Mouse (Mus musculus) lung, embryonic 16.5 days (tissue): Measurements from ENCODE around the gene Fam193b. TPM values are rescaled to one million over a fixed set of nuclear protein-coding genes. Genes with fewer than 3 reads are reported as not detected.
A peak's percentile ranks its signal among the peaks of the same experiment; 100 is the strongest.

Experiments used
- ATAC-seq: fragments of 200-750 bp; cut with Nextera tagmentation; 2 replicates; pipeline ENCODE4 v1.8.0; 2017; ENCODE audit warnings: low read depth, mild to moderate bottlenecking, moderate library complexity
- H3K27ac ChIP-seq: fragments of 300-500 bp; sonication (generic); 2 replicates; pipeline ENCODE4 v1.5.1; 2014; ENCODE audit warnings: mild to moderate bottlenecking, control low read depth, low read length
- H3K27me3 ChIP-seq: fragments of 300-500 bp; sonication (generic); 2 replicates; pipeline ENCODE4 v1.6.1; 2014; ENCODE audit warnings: low read depth, low read length, mixed read lengths; ENCODE audit not compliant: control insufficient read depth, insufficient read depth
- H3K36me3 ChIP-seq: fragments of 300-500 bp; sonication (generic); 2 replicates; pipeline ENCODE4 v1.6.1; 2014; ENCODE audit warnings: low read length; ENCODE audit not compliant: control insufficient read depth, insufficient read depth
- H3K4me1 ChIP-seq: fragments of 300-500 bp; sonication (generic); replicated peaks from 2 replicates; pipeline ENCODE4 v1.6.1; 2014; ENCODE audit warnings: low read length, mixed read lengths; ENCODE audit not compliant: control insufficient read depth, insufficient read depth
- H3K4me2 ChIP-seq: fragments of 300-500 bp; sonication (generic); 2 replicates; pipeline ENCODE4 v1.6.1; 2014; ENCODE audit warnings: low read depth, low read length, control low read depth
- H3K4me3 ChIP-seq: fragments of 300-500 bp; sonication (generic); 2 replicates; pipeline ENCODE4 v1.5.1; 2014; ENCODE audit warnings: mild to moderate bottlenecking, low read length, control low read depth
- H3K9ac ChIP-seq: fragments of 300-500 bp; sonication (generic); 2 replicates; pipeline ENCODE4 v1.6.1; 2014; ENCODE audit warnings: low read length, control low read depth
- H3K9me3 ChIP-seq: fragments of 300-500 bp; sonication (generic); 2 replicates; pipeline ENCODE4 v1.6.1; 2016; ENCODE audit warnings: low read length; ENCODE audit not compliant: control insufficient read depth
- WGBS: fragments of 180-500 bp; shearing (Covaris S2); extraction: QIAGEN DNeasy Blood & Tissue Kit; methylation state at CpG from one replicate; pipeline ENCODE4 v1.1.7; 2014; 5-methylcytosine and 5-hydroxymethylcytosine counted together
- microRNA-seq: library from miRNA; unstranded; fragments of <30 nt; microRNA quantifications from one replicate; pipeline ENCODE4, GENCODE M21; 2016
- polyA plus RNA-seq: library from polyadenylated mRNA; unstranded; fragments of >200 nt; fragmentation: Nextera tagmentation; extraction: Ambion mirVana; gene quantifications from 2 replicates; pipeline ENCODE4 v1.2.1, GENCODE M21; 2015

The Fam193b gene
- polyA plus RNA-seq, 1 experiment from 2014 or later: 36.4 TPM

DNA sequence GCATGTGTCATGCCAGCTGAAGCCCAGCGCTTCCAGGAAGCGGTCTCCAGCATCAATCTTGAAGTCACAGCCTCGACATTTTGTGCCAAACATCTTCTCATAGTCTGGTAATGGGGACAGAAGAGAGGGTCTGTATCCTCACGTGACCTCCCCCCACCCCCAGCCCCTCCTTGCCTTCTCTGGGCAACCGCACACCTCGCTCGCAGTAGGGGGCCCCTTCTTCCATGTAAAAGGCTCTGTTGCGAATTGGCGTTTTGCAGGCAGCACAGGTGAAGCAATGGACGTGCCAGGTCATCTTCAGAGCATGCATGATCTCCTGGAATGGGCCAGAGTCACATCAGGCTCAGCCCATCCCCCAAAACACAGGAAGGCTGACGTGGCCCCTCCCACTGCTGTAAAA is 72.0 kb downstream of the Fam193b start:
- Histone ChIP-seq H3K27ac (no peak overlapping the region), H3K9me3 (no peaks in the 10 kb centered on the region), H3K9ac (no peak overlapping the region), H3K27me3 (peaks cover 3% of the 10 kb centered on the region; the same call in 1 of the 2 replicates), H3K36me3 (peaks cover 16% of the 10 kb centered on the region), H3K4me1 (peaks cover 12% of the 10 kb centered on the region), H3K4me3 (no peak overlapping the region), H3K4me2 (no peak overlapping the region)
- ATAC-seq: no peak
- 65% methylated on average over 11 of the region's 11 CpGs for WGBS

DNA sequence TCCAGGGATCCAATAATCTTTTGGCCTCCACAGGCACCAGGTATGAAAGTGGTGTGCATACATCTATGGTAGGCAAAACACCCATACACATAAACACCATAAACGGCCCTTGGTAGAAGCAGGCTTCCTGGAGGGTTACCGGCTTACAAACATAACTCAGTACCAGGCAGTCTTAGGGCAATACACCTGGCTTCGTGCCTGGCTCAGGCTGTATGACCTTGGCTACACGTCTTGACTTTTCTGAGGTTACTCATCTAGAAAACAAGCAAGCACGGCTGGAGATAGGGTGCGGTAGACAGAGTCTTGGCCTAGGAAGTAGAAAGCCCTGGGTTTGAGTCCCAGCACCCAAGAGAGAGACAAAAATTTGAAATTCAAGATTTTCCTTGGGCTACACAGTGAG is 74.3 kb downstream of the Fam193b start:
- H3K9me3 ChIP-seq: no peaks in the 10 kb centered on the region
- peaks cover 9% of the 10 kb centered on the region for H3K36me3 ChIP-seq
- 83% methylated on average over 6 of the region's 6 CpGs for WGBS
- no peak overlapping the region for H3K9ac ChIP-seq
- no peak for ATAC-seq
- no peak overlapping the region for H3K27ac ChIP-seq
- H3K4me3 ChIP-seq: no peak overlapping the region
- H3K4me1 ChIP-seq: peaks cover 12% of the 10 kb centered on the region
- H3K27me3 ChIP-seq: peaks cover 7% of the 10 kb centered on the region; the same call in 1 of the 2 replicates
- no peak overlapping the region for H3K4me2 ChIP-seq

DNA sequence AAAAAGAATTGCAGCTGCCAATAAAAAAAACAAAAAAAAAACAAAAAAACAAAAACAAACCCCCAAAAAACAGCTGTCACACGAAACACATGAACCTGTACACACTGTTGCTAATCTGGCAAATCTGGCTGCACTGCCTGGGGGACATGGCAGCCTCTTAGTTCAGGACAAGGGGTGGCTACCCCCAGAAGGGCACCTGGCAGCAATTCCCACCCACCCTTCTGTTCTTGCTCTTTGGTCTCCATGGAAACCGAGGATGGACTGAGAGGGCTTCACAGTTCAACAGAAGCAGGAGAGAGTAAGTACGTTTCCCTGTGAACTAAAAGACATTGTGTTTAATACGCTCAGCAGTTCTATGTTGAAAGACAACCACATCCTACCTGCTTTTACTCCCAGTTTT is 75.2 kb downstream of the Fam193b start:
- peaks cover 9% of the 10 kb centered on the region for H3K36me3 ChIP-seq
- H3K4me2 ChIP-seq: no peak overlapping the region
- H3K27me3 ChIP-seq: peaks cover 7% of the 10 kb centered on the region; the same call in 1 of the 2 replicates
- ATAC-seq: no peak
- 35% methylated on average over 4 of the region's 4 CpGs for WGBS
- peaks cover 12% of the 10 kb centered on the region for H3K4me1 ChIP-seq
- H3K27ac ChIP-seq: no peak overlapping the region
- H3K9me3 ChIP-seq: no peaks in the 10 kb centered on the region
- no peak overlapping the region for H3K4me3 ChIP-seq
- H3K9ac ChIP-seq: no peak overlapping the region

DNA sequence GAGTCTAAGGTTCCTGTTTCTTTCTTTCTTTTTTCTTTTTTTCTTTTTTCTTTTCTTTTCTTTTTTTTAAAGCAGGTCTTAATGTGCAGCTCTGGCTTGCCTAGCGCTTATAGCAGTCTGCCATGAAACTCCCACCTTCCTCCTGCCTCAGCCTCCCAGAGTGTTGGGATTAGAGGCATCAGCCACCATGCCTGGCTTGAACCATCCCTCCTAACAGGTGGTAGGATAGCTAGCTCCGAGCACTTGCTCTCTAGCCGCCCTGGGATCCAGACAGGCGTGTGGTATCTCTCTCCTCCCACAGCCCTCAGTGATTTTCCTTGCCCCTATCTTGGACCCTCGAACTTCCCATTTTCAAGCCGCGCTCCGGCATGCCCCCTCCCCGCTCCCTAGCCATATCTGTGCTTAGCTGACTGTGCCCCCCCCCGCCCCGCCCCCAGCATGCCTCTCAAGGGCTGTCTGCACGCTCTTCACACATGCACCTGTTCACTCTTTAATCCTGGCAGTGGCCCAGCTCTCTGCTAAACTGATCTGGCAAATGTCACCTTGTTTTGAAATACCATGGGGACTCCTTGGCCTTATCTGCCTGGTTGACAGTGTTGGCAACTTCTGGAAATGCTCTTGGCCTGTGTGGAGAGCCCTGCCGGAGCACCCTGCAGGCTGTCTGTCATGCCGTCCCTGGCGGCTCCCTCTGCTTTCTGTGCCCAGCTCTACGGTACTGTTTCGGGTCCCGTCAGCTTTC is 75.9 kb downstream of the Fam193b start:
- Histone ChIP-seq H3K9me3 (no peaks in the 10 kb centered on the region), H3K9ac (no peak overlapping the region), H3K27me3 (peaks cover 7% of the 10 kb centered on the region; the same call in 1 of the 2 replicates), H3K4me3 (no peak overlapping the region), H3K27ac (no peak overlapping the region), H3K36me3 (peaks cover 9% of the 10 kb centered on the region), H3K4me2 (no peak overlapping the region), H3K4me1 (peaks cover 12% of the 10 kb centered on the region)
- WGBS: 15% methylated on average over 18 of the region's 18 CpGs
- ATAC-seq: peak; percentile 51

DNA sequence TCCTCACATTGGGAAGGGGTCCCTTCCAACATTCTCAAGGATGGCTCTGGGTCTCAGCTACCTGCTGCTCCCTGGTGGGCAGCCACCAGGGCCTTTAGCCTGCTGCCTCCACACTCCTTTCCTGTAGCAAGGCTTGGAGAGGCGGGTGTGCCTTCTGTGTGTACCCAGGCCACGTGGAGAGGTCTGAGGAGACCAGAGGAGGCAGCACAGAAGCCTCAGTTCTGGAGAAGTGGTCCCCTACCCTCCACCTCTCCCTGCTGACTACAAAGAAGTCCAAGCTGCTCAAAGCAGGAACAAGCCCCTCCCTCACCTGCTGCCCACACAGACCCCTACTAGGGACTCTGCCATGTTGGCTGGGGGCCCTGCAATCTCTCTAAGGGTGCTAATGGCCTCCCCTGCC is 76.7 kb downstream of the Fam193b start:
- H3K4me2 ChIP-seq: no peak overlapping the region
- H3K9me3 ChIP-seq: no peaks in the 10 kb centered on the region
- WGBS: 13% methylated on average over 2 of the region's 2 CpGs
- peak; percentile 48 for ATAC-seq
- H3K4me3 ChIP-seq: no peak overlapping the region
- no peak overlapping the region for H3K27ac ChIP-seq
- peaks cover 12% of the 10 kb centered on the region for H3K4me1 ChIP-seq
- peaks cover 7% of the 10 kb centered on the region for H3K36me3 ChIP-seq
- H3K27me3 ChIP-seq: peaks cover 7% of the 10 kb centered on the region; the same call in 1 of the 2 replicates
- no peak overlapping the region for H3K9ac ChIP-seq

Small RNA genes lying within 50 kb of the gene (microRNA-seq; reads per million reads assigned to microRNA genes)
- 1.4 reads per million for gene Mir6945

Other genes with a start within 250 kb of the Fam193b start
- 76.9 and 84.3 TPM in 2 replicates for gene Rab24, start 249.2 kb downstream of the Fam193b start, polyA plus RNA-seq
- 44.0 and 46.4 TPM in 2 replicates for gene Mxd3, start 241.3 kb downstream of the Fam193b start, polyA plus RNA-seq
- 101 and 103 TPM in 2 replicates for gene Lman2, start 208.3 kb downstream of the Fam193b start, polyA plus RNA-seq
- 1.4 and 2.1 TPM in 2 replicates for gene Rgs14, start 201.4 kb downstream of the Fam193b start, polyA plus RNA-seq
- not detected in 2 replicates for gene Slc34a1, start 172.9 kb downstream of the Fam193b start, polyA plus RNA-seq
- gene Pfn3, start 155.9 kb downstream of the Fam193b start, polyA plus RNA-seq: not detected in 2 replicates
- gene F12, start 144.3 kb downstream of the Fam193b start, polyA plus RNA-seq: 0.23 and 2.7 TPM in 2 replicates
- 13.6 and 15.5 TPM in 2 replicates for gene Grk6, start 126.0 kb downstream of the Fam193b start, polyA plus RNA-seq
- 0.25 and 0.46 TPM in 2 replicates for gene Prr7, start 106.9 kb downstream of the Fam193b start, polyA plus RNA-seq
- 100 and 115 TPM in 2 replicates for gene Dbn1, start 83.0 kb downstream of the Fam193b start, polyA plus RNA-seq
- 138 and 152 TPM in 2 replicates for gene Pdlim7, start 57.4 kb downstream of the Fam193b start, polyA plus RNA-seq
- 3.5 and 3.8 TPM in 2 replicates for gene Dok3, start 41.8 kb downstream of the Fam193b start, polyA plus RNA-seq
- 63.5 and 66.1 TPM in 2 replicates for gene Ddx41, start 34.5 kb downstream of the Fam193b start, polyA plus RNA-seq
- gene Tmed9, start 2.6 kb upstream of the Fam193b start, polyA plus RNA-seq: 156 and 180 TPM in 2 replicates
- gene B4galt7, start 28.8 kb upstream of the Fam193b start, polyA plus RNA-seq: 22.8 and 25.0 TPM in 2 replicates
- 57.7 and 58.2 TPM in 2 replicates for gene Caml, start 51.9 kb upstream of the Fam193b start, polyA plus RNA-seq
- gene Ddx46, start 63.9 kb upstream of the Fam193b start, polyA plus RNA-seq: 28.5 and 33.9 TPM in 2 replicates
- 60.2 and 61.1 TPM in 2 replicates for gene B230219D22Rik, start 122.0 kb upstream of the Fam193b start, polyA plus RNA-seq
- gene Txndc15, start 143.5 kb upstream of the Fam193b start, polyA plus RNA-seq: 90.1 and 95.2 TPM in 2 replicates
- 61.6 and 66.0 TPM in 2 replicates for gene Pcbd2, start 156.2 kb upstream of the Fam193b start, polyA plus RNA-seq
- not detected in 2 replicates for gene Catsper3, start 213.4 kb upstream of the Fam193b start, polyA plus RNA-seq